Mouse (Mus musculus): ENCODE measurements at regions not wholly inside any gene's neighbourhood (a gene's known extent, or its start where the extent isn't known, plus 50 kb on each side); places are given as distances from the start of the nearest gene placed in this dataset.

- TF ChIP-seq POLR2A (IDR thresholded peaks at IDR 0.05; ENCODE audit: extremely low read depth, insufficient read depth, low read length) = no peak
- TF ChIP-seq CTCF (IDR thresholded peaks at IDR 0.05; ENCODE audit: low read depth, low read length) = no peak
Measured at GRCm38 (mm10) chr1:168709017-168709681, 277.1 kb upstream of the Pbx1 start.

Measured in liver, adult 2 months (tissue).